Mouse (Mus musculus) CH12.LX (cell line): ENCODE data around the gene Abhd12. TPM values are rescaled to one million over a fixed set of nuclear protein-coding genes. Genes with fewer than 3 reads are reported as not detected.

Experiments
- DNase-seq: peaks from one replicate; pipeline ENCODE4 v3.0.0-alpha.2; 2013; ENCODE audit errors: extremely low read depth
- H3K27ac ChIP-seq: 2 replicates; pipeline ENCODE4 v1.5.1; 2012; ENCODE audit warnings: low read depth, mild to moderate bottlenecking, control low read depth, moderate library complexity; ENCODE audit not compliant: insufficient read depth
- H3K27me3 ChIP-seq: replicated peaks from 2 replicates; pipeline ENCODE3; 2012; ENCODE audit warnings: inconsistent platforms
- H3K36me3 ChIP-seq, 2 experiments: replicated peaks in 1 of 2; 2 replicates each; pipeline versions ENCODE3 to v1.6.1; 2012; ENCODE audit warnings: inconsistent platforms in 1 of 2, low read length in 1 of 2, mild to moderate bottlenecking in 1 of 2, mixed read lengths in 1 of 2, moderate library complexity in 1 of 2; ENCODE audit not compliant: control insufficient read depth in 1 of 2, insufficient read depth in 1 of 2
- H3K4me1 ChIP-seq, 2 experiments: 2 replicates each; pipeline ENCODE4 v1.6.1; 2012; ENCODE audit warnings: inconsistent platforms in 1 of 2, moderate library complexity in 1 of 2; ENCODE audit not compliant: insufficient read depth in 2 of 2, control insufficient read depth in 1 of 2
- H3K4me2 ChIP-seq: 2 replicates; pipeline ENCODE4 v1.6.1; 2012; ENCODE audit warnings: low read depth, mild to moderate bottlenecking, control low read depth; ENCODE audit not compliant: poor library complexity, insufficient read depth, severe bottlenecking
- H3K4me3 ChIP-seq, 3 experiments: fragments of 150-350 bp in 1 of 3; sonication (generic) in 1 of 3; replicated peaks in 1 of 3; 2 replicates each; pipeline versions ENCODE3 to v1.5.1; 2011 to 2012; ENCODE audit warnings: low read depth in 2 of 3, low read length in 2 of 3, mild to moderate bottlenecking in 2 of 3, moderate library complexity in 2 of 3, control low read depth in 1 of 3, improper control_type of control experiment in 1 of 3, inconsistent platforms in 1 of 3, mixed read lengths in 1 of 3; ENCODE audit not compliant: poor library complexity in 1 of 3
- H3K79me2 ChIP-seq: replicated peaks from 2 replicates; pipeline ENCODE4 v1.6.1; 2012; ENCODE audit warnings: mild to moderate bottlenecking, moderate library complexity; ENCODE audit not compliant: control insufficient read depth, poor library complexity, insufficient read depth, severe bottlenecking; ENCODE audit errors: extremely low read depth
- H3K9ac ChIP-seq: 2 replicates; pipeline ENCODE4 v1.6.1; 2012; ENCODE audit warnings: low read depth, mild to moderate bottlenecking, control low read depth, moderate library complexity; ENCODE audit not compliant: insufficient read depth
- H3K9me3 ChIP-seq: replicated peaks from 2 replicates; pipeline ENCODE3; 2012; ENCODE audit warnings: low read length, inconsistent platforms, mixed read lengths
- BHLHE40 ChIP-seq: IDR thresholded peaks from 2 replicates; pipeline ENCODE4 v1.6.1; 2011; ENCODE audit warnings: mild to moderate bottlenecking, low read depth, low read length, improper control_type of control experiment
- CTCF ChIP-seq, 2 experiments: IDR thresholded peaks in 1 of 2; conservative IDR thresholded peaks in 1 of 2; 2 replicates each; pipeline ENCODE4 v1.5.1; 2011 to 2012; ENCODE audit warnings: low read depth in 2 of 2, low read length in 2 of 2, improper control_type of control experiment in 1 of 2, inconsistent platforms in 1 of 2, mild to moderate bottlenecking in 1 of 2, moderate library complexity in 1 of 2
- ELF1 ChIP-seq: IDR thresholded peaks from 2 replicates; pipeline ENCODE4 v1.6.1; 2014; ENCODE audit warnings: low read depth, mild to moderate bottlenecking, inconsistent platforms, low read length, improper control_type of control experiment
- EP300 ChIP-seq: IDR thresholded peaks from 2 replicates; pipeline ENCODE4 v1.6.1; 2011; ENCODE audit warnings: low read length, improper control_type of control experiment
- ETS1 ChIP-seq: conservative IDR thresholded peaks from 2 replicates; pipeline ENCODE4 v1.6.1; 2012; ENCODE audit warnings: low read depth, mild to moderate bottlenecking, inconsistent platforms, low read length, improper control_type of control experiment, moderate library complexity
- GABPA ChIP-seq: IDR thresholded peaks from 2 replicates; pipeline ENCODE4 v1.6.1; 2012; ENCODE audit warnings: low read depth, low read length, improper control_type of control experiment, inconsistent platforms; ENCODE audit not compliant: insufficient replicate concordance
- IRF4 ChIP-seq: IDR thresholded peaks from 2 replicates; pipeline ENCODE4 v1.6.1; 2014; ENCODE audit warnings: low read depth, mild to moderate bottlenecking, inconsistent platforms, low read length, improper control_type of control experiment
- JUN ChIP-seq: IDR thresholded peaks from 2 replicates; pipeline ENCODE4 v1.6.1; 2011; ENCODE audit warnings: low read depth, mild to moderate bottlenecking, low read length, improper control_type of control experiment, moderate library complexity; ENCODE audit not compliant: insufficient read depth
- JUND ChIP-seq: conservative IDR thresholded peaks from 2 replicates; pipeline ENCODE4 v1.6.1; 2011; ENCODE audit warnings: low read depth, low read length, improper control_type of control experiment
- MAFK ChIP-seq: IDR thresholded peaks from 2 replicates; pipeline ENCODE4 v1.6.1; 2011; ENCODE audit warnings: low read length, improper control_type of control experiment; ENCODE audit not compliant: insufficient replicate concordance
- MAX ChIP-seq: IDR thresholded peaks from 2 replicates; pipeline ENCODE4 v1.6.1; 2011; ENCODE audit warnings: low read length, improper control_type of control experiment
- MAZ ChIP-seq: IDR thresholded peaks from 2 replicates; pipeline ENCODE4 v1.6.1; 2012; ENCODE audit warnings: low read depth, mild to moderate bottlenecking, inconsistent platforms, low read length, improper control_type of control experiment, moderate library complexity
- MEF2A ChIP-seq: IDR thresholded peaks from 2 replicates; pipeline ENCODE4 v1.6.1; 2014; ENCODE audit warnings: low read depth, mild to moderate bottlenecking, inconsistent platforms, low read length, improper control_type of control experiment, borderline replicate concordance
- MXI1 ChIP-seq: IDR thresholded peaks from 2 replicates; pipeline ENCODE4 v1.6.1; 2011; ENCODE audit warnings: mild to moderate bottlenecking, low read depth, low read length, improper control_type of control experiment
- MYC ChIP-seq: IDR thresholded peaks from 2 replicates; pipeline ENCODE4 v1.6.1; 2011; ENCODE audit warnings: low read depth, mild to moderate bottlenecking, improper control_type of control experiment, low read length
- NRF1 ChIP-seq: IDR thresholded peaks from 2 replicates; pipeline ENCODE4 v1.6.1; 2014; ENCODE audit warnings: low read depth, mild to moderate bottlenecking, inconsistent platforms, low read length, improper control_type of control experiment, moderate library complexity
- PAX5 ChIP-seq: IDR thresholded peaks from 2 replicates; pipeline ENCODE4 v1.6.1; 2012; ENCODE audit warnings: low read length, inconsistent platforms, mixed read lengths
- POLR2A ChIP-seq: IDR thresholded peaks from 2 replicates; pipeline ENCODE4 v1.6.1; 2011; ENCODE audit warnings: low read depth, mild to moderate bottlenecking, improper control_type of control experiment, low read length
- RAD21 ChIP-seq: IDR thresholded peaks from 2 replicates; pipeline ENCODE4 v1.6.1; 2011; ENCODE audit warnings: low read depth, mild to moderate bottlenecking, low read length, improper control_type of control experiment, moderate library complexity
- SIN3A ChIP-seq: IDR thresholded peaks from 2 replicates; pipeline ENCODE4 v1.6.1; 2012; ENCODE audit warnings: low read length, improper control_type of control experiment, inconsistent platforms
- SMC3 ChIP-seq: IDR thresholded peaks from 2 replicates; pipeline ENCODE4 v1.6.1; 2011; ENCODE audit warnings: low read depth, low read length, improper control_type of control experiment
- TBP ChIP-seq: conservative IDR thresholded peaks from 2 replicates; pipeline ENCODE4 v1.6.1; 2011; ENCODE audit warnings: low read depth, low read length, improper control_type of control experiment
- TCF12 ChIP-seq: IDR thresholded peaks from 2 replicates; pipeline ENCODE4 v1.6.1; 2014; ENCODE audit warnings: low read depth, mild to moderate bottlenecking, inconsistent platforms, low read length, improper control_type of control experiment
- USF1 ChIP-seq: IDR thresholded peaks from 2 replicates; pipeline ENCODE4 v1.6.1; 2014; ENCODE audit warnings: low read depth, mild to moderate bottlenecking, inconsistent platforms, low read length, improper control_type of control experiment
- ZC3H11A ChIP-seq: IDR thresholded peaks from 2 replicates; pipeline ENCODE4 v1.6.1; 2012; ENCODE audit warnings: low read depth, mild to moderate bottlenecking, inconsistent platforms, low read length, improper control_type of control experiment
- ZNF384 ChIP-seq: IDR thresholded peaks from 2 replicates; pipeline ENCODE4 v1.6.1; 2012; ENCODE audit warnings: low read depth, low read length, improper control_type of control experiment, inconsistent platforms
- dilution Hi-C: fragments of 300-500 bp; cut with MboI; formaldehyde crosslinking; loops from 2 replicates; pipeline ENCODE4 v1.14.3; 2020; ENCODE audit warnings: low sequenced_read_pairs; ENCODE audit not compliant: extremely low pct_unique_long_range_greater_than_20kb, extremely low pct_ligation_motif_present
- in situ Hi-C: fragments of 300-500 bp; cut with MboI; formaldehyde crosslinking; loops from 3 replicates; pipeline ENCODE4 v1.14.3; 2019; ENCODE audit warnings: low sequenced_read_pairs, low pct_ligation_motif_present, low pct_unique_long_range_greater_than_20kb, mixed read lengths
- polyA plus RNA-seq: library from polyadenylated mRNA; unstranded; fragments of >175 nt; gene quantifications from 2 replicates; pipeline ENCODE4 v1.2.1, GENCODE M21; 2012; ENCODE audit warnings: low read depth; ENCODE audit not compliant: insufficient read length
- total RNA-seq, 2 experiments: library from RNA; depleted of rRNA; stranded (reverse); fragments of 300-350 nt in 1 of 2; fragments of >200 nt in 1 of 2; gene quantifications; 2 replicates each; pipeline ENCODE4 v1.2.3; 2012 to 2014

Abhd12 gene
- total and polyA plus RNA-seq, 3 experiments, result 43.6 to 51.5 (median 51.3) TPM

GRCm38 (mm10) chr2:150920543-150920942 is 16.0 kb upstream of the Abhd12 start:
- Histone ChIP-seq H3K4me1 (peaks cover 11 to 45% of the 10 kb centered on the region in 2 experiments), H3K36me3 (peaks cover 3 to 44% of the 10 kb centered on the region in 2 experiments), H3K27ac (peak overlapping the region; percentile 18; the same call in 1 of the 2 replicates), H3K9me3 (no peaks in the 10 kb centered on the region), H3K4me3 (no peak overlapping the region), H3K27me3 (no peaks in the 10 kb centered on the region), H3K79me2 (peaks cover 4% of the 10 kb centered on the region; the same call in 1 of the 2 replicates), H3K9ac (no peak overlapping the region), H3K4me2 (no peak overlapping the region)
- in situ Hi-C loops (no loop called here), dilution Hi-C loops (no loop called here)
- no peak for DNase-seq
- TF ChIP-seq GABPA, result no peak
- no peak for TF ChIP-seq JUND
- TF ChIP-seq MAFK, result no peak
- TF ChIP-seq CTCF (conservative IDR thresholded peaks at IDR 0.05 in 1 of 2, IDR thresholded peaks at IDR 0.05 in 1 of 2; ENCODE audit: low read depth in 2 of 2, low read length in 2 of 2), result no peak
- TF ChIP-seq ZNF384, result no peak
- TF ChIP-seq PAX5, result no peak
- no peak for TF ChIP-seq SMC3
- TF ChIP-seq MYC, result no peak
- no peak for TF ChIP-seq ZC3H11A
- no peak for TF ChIP-seq IRF4
- no peak for TF ChIP-seq NRF1
- TF ChIP-seq TBP, result no peak
- no peak for TF ChIP-seq USF1
- no peak for TF ChIP-seq MXI1
- no peak for TF ChIP-seq RAD21
- no peak for TF ChIP-seq BHLHE40
- no peak for TF ChIP-seq SIN3A
- no peak for TF ChIP-seq MEF2A
- TF ChIP-seq ELF1, result no peak

GRCm38 (mm10) chr2:150918720-150919119 is 14.2 kb upstream of the Abhd12 start:
- Histone ChIP-seq H3K9ac (no peak overlapping the region; the same call in 1 of the 2 replicates), H3K4me3 (no peak overlapping the region), H3K4me1 (peaks cover 14 to 57% of the 10 kb centered on the region in 2 experiments), H3K9me3 (no peaks in the 10 kb centered on the region), H3K27me3 (no peaks in the 10 kb centered on the region), H3K79me2 (peaks cover 8% of the 10 kb centered on the region; the same call in 1 of the 2 replicates), H3K36me3 (peaks cover 3 to 37% of the 10 kb centered on the region in 2 experiments), H3K27ac (peak overlapping the region; percentile 93), H3K4me2 (peak overlapping the region; percentile 60; the same call in 1 of the 2 replicates)
- in situ Hi-C loops, result no loop called here
- dilution Hi-C loops, result no loop called here
- peak; percentile 87 for DNase-seq
- TF ChIP-seq POLR2A, result peak; percentile 47
- peak; percentile 85 for TF ChIP-seq JUN
- no peak for TF ChIP-seq MAX
- TF ChIP-seq ZNF384, result peak; percentile 63
- no peak; the same call in 1 of the 2 replicates for TF ChIP-seq SIN3A
- TF ChIP-seq ETS1, result peak; percentile 76
- TF ChIP-seq BHLHE40, result peak; percentile 67
- peak; percentile 14; the same call in 1 of the 2 replicates for TF ChIP-seq ELF1
- peak; percentile 83; the same call in 1 of the 2 replicates for TF ChIP-seq MEF2A
- peak; percentile 70; the same call in 1 of the 2 replicates for TF ChIP-seq MAFK
- no peak for TF ChIP-seq CTCF (conservative IDR thresholded peaks at IDR 0.05 in 1 of 2, IDR thresholded peaks at IDR 0.05 in 1 of 2; ENCODE audit: low read depth in 2 of 2, low read length in 2 of 2)
- peak; percentile 41; the same call in 1 of the 2 replicates for TF ChIP-seq TCF12
- TF ChIP-seq EP300, result peak; percentile 75
- peak; percentile 94 for TF ChIP-seq JUND
- TF ChIP-seq ZC3H11A, result no peak
- TF ChIP-seq MAZ, result peak; percentile 81
- TF ChIP-seq IRF4, result peak; percentile 96
